Mouse (Mus musculus) kidney, embryonic 15.5 days (tissue): Measurements from ENCODE around the gene Prokr2. TPM values are rescaled to one million over a fixed set of nuclear protein-coding genes. Genes with fewer than 3 reads are reported as not detected.
"Not testable (repeated sequence)": the region's sequence is repeated elsewhere in the genome, so short reads cannot be mapped to it uniquely, and the experiment has no call there.

Experiments
- ATAC-seq: fragments of 200-750 bp; cut with Nextera tagmentation; replicated peaks from 2 replicates; pipeline ENCODE4 v1.8.0; 2017; ENCODE audit warnings: moderate TSS enrichment; ENCODE audit not compliant: low FRiP score
- H3K27ac ChIP-seq: fragments of 300-500 bp; sonication (generic); 2 replicates; pipeline ENCODE4 v1.5.1; 2015; ENCODE audit warnings: mild to moderate bottlenecking, inconsistent platforms
- H3K27me3 ChIP-seq: fragments of 300-500 bp; sonication (generic); 2 replicates; pipeline ENCODE4 v1.6.1; 2015; ENCODE audit warnings: inconsistent platforms
- H3K36me3 ChIP-seq: fragments of 300-500 bp; sonication (generic); 2 replicates; pipeline ENCODE4 v1.6.1; 2015; ENCODE audit warnings: inconsistent platforms
- H3K4me1 ChIP-seq: fragments of 300-500 bp; sonication (generic); 2 replicates; pipeline ENCODE4 v1.6.1; 2015; ENCODE audit warnings: inconsistent platforms
- H3K4me2 ChIP-seq: fragments of 300-500 bp; sonication (generic); 2 replicates; pipeline ENCODE4 v1.6.1; 2015; ENCODE audit warnings: moderate library complexity, mild to moderate bottlenecking, inconsistent platforms
- H3K4me3 ChIP-seq: fragments of 300-500 bp; sonication (generic); replicated peaks from 2 replicates; pipeline ENCODE4 v1.5.1; 2015; ENCODE audit warnings: mild to moderate bottlenecking, inconsistent platforms
- H3K9ac ChIP-seq: fragments of 300-500 bp; sonication (generic); 2 replicates; pipeline ENCODE4 v1.6.1; 2015; ENCODE audit warnings: mild to moderate bottlenecking, inconsistent platforms
- H3K9me3 ChIP-seq: fragments of 300-500 bp; sonication (generic); replicated peaks from 2 replicates; pipeline ENCODE4 v1.6.1; 2016; ENCODE audit warnings: inconsistent platforms
- WGBS: fragments of 180-500 bp; shearing (Covaris S2); methylation state at CpG from one replicate; pipeline ENCODE4 v1.1.7; 2015; ENCODE audit warnings: mixed read lengths; 5-methylcytosine and 5-hydroxymethylcytosine counted together
- polyA plus RNA-seq: library from polyadenylated mRNA; unstranded; fragments of >200 nt; fragmentation: Nextera tagmentation; extraction: Ambion mirVana; gene quantifications from 2 replicates; pipeline ENCODE4 v1.2.1, GENCODE M21; 2015

Gene Prokr2
- polyA plus RNA-seq, 1 experiment from 2014 or later = 0.17 TPM

GRCm38 (mm10) chr2:132305165-132305564, 80.1 kb downstream of the Prokr2 start:
- H3K4me1 ChIP-seq = no peaks in the 10 kb centered on the region
- ATAC-seq = no peak
- no peaks in the 10 kb centered on the region for H3K27me3 ChIP-seq
- 96% methylated on average over 7 of the region's 7 CpGs for WGBS
- H3K36me3 ChIP-seq = peaks cover 77% of the 10 kb centered on the region
- H3K9me3 ChIP-seq = no peaks in the 10 kb centered on the region
- no peak overlapping the region for H3K4me2 ChIP-seq
- H3K27ac ChIP-seq = no peak overlapping the region
- H3K9ac ChIP-seq = no peak overlapping the region
- no peak overlapping the region for H3K4me3 ChIP-seq

- H3K4me3 ChIP-seq = no peak overlapping the region
- H3K36me3 ChIP-seq = peaks cover 87% of the 10 kb centered on the region
- 93% methylated on average over 4 of the region's 4 CpGs for WGBS
- H3K4me2 ChIP-seq = no peak overlapping the region
- no peak overlapping the region for H3K27ac ChIP-seq
- no peaks in the 10 kb centered on the region for H3K9me3 ChIP-seq
- ATAC-seq = no peak
- H3K27me3 ChIP-seq = no peaks in the 10 kb centered on the region
- no peak overlapping the region for H3K9ac ChIP-seq
- no peaks in the 10 kb centered on the region for H3K4me1 ChIP-seq
Observed at GRCm38 (mm10) chr2:132301436-132301835, 83.8 kb downstream of the Prokr2 start.

- no peaks in the 10 kb centered on the region for H3K27me3 ChIP-seq
- H3K4me3 ChIP-seq = no peak overlapping the region
- H3K9ac ChIP-seq = no peak overlapping the region
- 98% methylated on average over 4 of the region's 4 CpGs for WGBS
- no peak overlapping the region for H3K27ac ChIP-seq
- H3K36me3 ChIP-seq = peaks cover 83% of the 10 kb centered on the region
- H3K4me2 ChIP-seq = no peak overlapping the region
- ATAC-seq = no peak
- no peaks in the 10 kb centered on the region for H3K9me3 ChIP-seq
- no peaks in the 10 kb centered on the region for H3K4me1 ChIP-seq
Observed at GRCm38 (mm10) chr2:132298250-132298649, 87.0 kb downstream of the Prokr2 start.

- H3K4me3 ChIP-seq = no peak overlapping the region
- no peaks in the 10 kb centered on the region for H3K9me3 ChIP-seq
- no peak overlapping the region for H3K27ac ChIP-seq
- WGBS = 94% methylated on average over 10 of the region's 10 CpGs
- no peak overlapping the region for H3K9ac ChIP-seq
- no peaks in the 10 kb centered on the region for H3K27me3 ChIP-seq
- no peak for ATAC-seq
- H3K4me2 ChIP-seq = no peak overlapping the region
- peaks cover 13% of the 10 kb centered on the region for H3K4me1 ChIP-seq
- H3K36me3 ChIP-seq = peaks cover 51% of the 10 kb centered on the region
Observed at GRCm38 (mm10) chr2:132293694-132294450, 91.4 kb downstream of the Prokr2 start.

- no peak overlapping the region for H3K9ac ChIP-seq
- no peak overlapping the region for H3K4me2 ChIP-seq
- H3K36me3 ChIP-seq = peaks cover 33% of the 10 kb centered on the region
- no peak overlapping the region for H3K4me3 ChIP-seq
- H3K27me3 ChIP-seq = no peaks in the 10 kb centered on the region
- H3K27ac ChIP-seq = no peak overlapping the region
- ATAC-seq = no peak
- H3K9me3 ChIP-seq = no peaks in the 10 kb centered on the region
- H3K4me1 ChIP-seq = peaks cover 13% of the 10 kb centered on the region
- 57% methylated on average over 4 of the region's 4 CpGs for WGBS
Observed at GRCm38 (mm10) chr2:132292083-132292482, 93.2 kb downstream of the Prokr2 start.

GRCm38 (mm10) chr2:132291265-132291664, 94.0 kb downstream of the Prokr2 start:
- Histone ChIP-seq H3K9me3 (no peaks in the 10 kb centered on the region), H3K4me2 (no peak overlapping the region), H3K4me3 (no peak overlapping the region), H3K9ac (no peak overlapping the region), H3K4me1 (peaks cover 13% of the 10 kb centered on the region), H3K36me3 (peaks cover 26% of the 10 kb centered on the region), H3K27ac (no peak overlapping the region), H3K27me3 (no peaks in the 10 kb centered on the region)
- no peak for ATAC-seq
- WGBS = 77% methylated on average over 3 of the region's 3 CpGs

- Histone ChIP-seq H3K36me3 (peaks cover 22% of the 10 kb centered on the region), H3K27me3 (no peaks in the 10 kb centered on the region), H3K4me1 (peaks cover 13% of the 10 kb centered on the region), H3K9me3 (no peaks in the 10 kb centered on the region), H3K4me3 (no peak overlapping the region), H3K9ac (no peak overlapping the region), H3K27ac (no peak overlapping the region), H3K4me2 (no peak overlapping the region)
- 80% methylated on average over 6 of the region's 6 CpGs for WGBS
- ATAC-seq = no peak
Observed at GRCm38 (mm10) chr2:132290808-132291207, 94.4 kb downstream of the Prokr2 start.

- H3K9ac ChIP-seq, H3K27ac ChIP-seq, H3K9me3 ChIP-seq, H3K36me3 ChIP-seq, H3K27me3 ChIP-seq, ATAC-seq, H3K4me3 ChIP-seq, H3K4me2 ChIP-seq: not testable (repeated sequence)
- WGBS = 78% methylated on average over 5 of the region's 7 CpGs
- H3K4me1 ChIP-seq = peaks cover 26% of the 10 kb centered on the region
Observed at GRCm38 (mm10) chr2:132289213-132289612, 96.0 kb downstream of the Prokr2 start.

Other genes with a start within 250 kb of the Prokr2 start
- gene Slc23a2, start 240.3 kb downstream of the Prokr2 start, polyA plus RNA-seq = 12.9 and 14.5 TPM in 2 replicates
- gene Tmem230, start 137.6 kb downstream of the Prokr2 start, polyA plus RNA-seq = 44.3 and 45.8 TPM in 2 replicates
- gene Pcna, start 132.1 kb downstream of the Prokr2 start, polyA plus RNA-seq = 263 and 284 TPM in 2 replicates
- gene Cds2, start 122.3 kb downstream of the Prokr2 start, polyA plus RNA-seq = 19.8 and 30.2 TPM in 2 replicates
- 33.6 and 34.1 TPM in 2 replicates for gene Gpcpd1, start 202.3 kb upstream of the Prokr2 start, polyA plus RNA-seq